Mouse (Mus musculus) B cell, adult 62 days (primary cell): Measurements from ENCODE around the gene Kcnh7. TPM values are rescaled to one million over a fixed set of nuclear protein-coding genes. Genes with fewer than 3 reads are reported as not detected.

ENCODE experiments used
- total RNA-seq: library from RNA; stranded (reverse); gene quantifications from 4 replicates; pipeline ENCODE4 v1.2.4, GENCODE M21; 2023

Gene Kcnh7
- not detected in 4 replicates for total RNA-seq

DNA sequence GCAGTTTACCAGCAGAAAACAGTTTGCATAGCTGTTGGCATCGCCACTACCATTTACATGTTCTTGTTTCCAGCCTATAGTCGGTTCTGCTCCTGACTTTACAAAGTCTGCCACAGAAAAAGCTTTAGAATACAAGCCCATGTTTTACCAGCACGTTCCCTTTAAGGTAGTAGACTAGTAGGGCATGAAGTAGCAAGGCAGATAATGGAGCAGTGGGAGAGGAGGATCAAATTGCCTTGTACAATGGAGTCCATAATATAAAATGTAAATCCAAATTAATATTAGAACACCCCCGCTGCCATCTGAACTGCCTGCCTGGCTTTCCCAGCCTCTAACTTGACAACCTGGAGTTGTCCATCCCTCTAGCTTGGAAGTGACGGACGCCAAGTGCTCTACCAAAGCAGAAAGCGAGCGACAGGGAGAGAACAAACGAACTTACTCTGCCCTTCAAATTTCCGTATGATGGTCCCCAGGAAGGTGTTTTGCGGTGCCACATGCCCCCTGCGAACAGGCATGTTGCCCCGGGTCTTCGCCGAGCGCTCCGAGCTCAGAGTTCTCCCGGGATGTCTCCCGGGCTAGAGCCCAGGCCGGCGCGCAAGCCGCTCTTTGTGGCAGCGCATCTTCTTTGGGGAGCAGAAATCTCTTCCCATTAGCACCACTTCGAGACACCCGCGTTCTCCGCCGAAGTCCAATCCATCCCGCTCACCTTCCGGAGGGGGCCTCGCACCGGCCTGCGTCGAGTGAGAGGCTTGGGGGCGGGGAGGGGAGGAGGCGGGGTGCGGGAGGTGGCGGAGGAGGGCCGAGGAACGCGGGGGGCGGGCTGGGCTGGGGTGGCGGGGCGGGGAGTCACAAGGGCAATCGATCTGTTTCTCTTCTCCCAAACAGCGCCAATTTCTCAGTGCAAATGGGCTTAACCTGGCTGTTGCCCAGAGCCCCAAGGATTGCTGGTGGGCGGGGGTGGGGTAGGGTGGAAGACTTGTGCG is at the start of gene Kcnh7:
Kcnh7 (minus strand) TSS at position 725 of the 983 bp plus-strand sequence.

DNA sequence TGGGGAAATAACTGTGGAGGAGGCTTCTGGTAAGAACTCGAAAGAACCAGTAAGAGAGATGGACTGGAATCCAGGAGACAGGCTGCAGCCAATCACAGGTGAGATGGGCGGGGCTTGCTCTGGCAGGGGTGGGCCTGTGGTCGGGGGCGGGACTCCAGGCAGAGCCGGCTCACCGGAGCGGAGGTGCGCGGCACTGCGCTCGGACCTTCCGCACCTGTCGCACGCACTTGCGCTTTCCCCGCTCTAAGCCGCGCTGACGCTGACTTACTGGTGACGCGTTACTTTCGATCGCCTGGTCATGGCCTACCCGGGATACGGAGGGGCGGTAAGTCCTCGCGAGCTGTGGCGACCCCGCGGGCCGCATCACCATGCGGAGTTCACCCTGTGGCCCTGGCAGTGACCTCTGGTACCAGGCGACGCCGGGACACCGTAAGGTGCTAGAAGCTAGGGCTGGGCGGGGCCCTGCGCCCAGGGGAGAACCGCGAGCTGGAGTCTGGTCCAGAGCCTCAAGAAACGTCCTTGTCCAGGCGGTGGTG is 519.9 kb downstream of the Kcnh7 start, which contains the start of gene Gca:
Gca (plus strand) TSS at position 151 of the 536 bp plus-strand sequence.

GRCm38 (mm10) chr2:62646014-62646645 is 538.0 kb downstream of the Kcnh7 start, which contains the start of gene Ifih1:
TSS of gene Ifih1 (minus strand) at chr2:62646255.

